Mouse (Mus musculus): ENCODE measurements around the gene Gbp4. TPM values are rescaled to one million over a fixed set of nuclear protein-coding genes. Genes with fewer than 3 reads are reported as not detected.

Gene Gbp4
- polyA plus RNA-seq (2012; rRNA removed): 1.7 and 1.8 TPM in 2 replicates

DNA sequence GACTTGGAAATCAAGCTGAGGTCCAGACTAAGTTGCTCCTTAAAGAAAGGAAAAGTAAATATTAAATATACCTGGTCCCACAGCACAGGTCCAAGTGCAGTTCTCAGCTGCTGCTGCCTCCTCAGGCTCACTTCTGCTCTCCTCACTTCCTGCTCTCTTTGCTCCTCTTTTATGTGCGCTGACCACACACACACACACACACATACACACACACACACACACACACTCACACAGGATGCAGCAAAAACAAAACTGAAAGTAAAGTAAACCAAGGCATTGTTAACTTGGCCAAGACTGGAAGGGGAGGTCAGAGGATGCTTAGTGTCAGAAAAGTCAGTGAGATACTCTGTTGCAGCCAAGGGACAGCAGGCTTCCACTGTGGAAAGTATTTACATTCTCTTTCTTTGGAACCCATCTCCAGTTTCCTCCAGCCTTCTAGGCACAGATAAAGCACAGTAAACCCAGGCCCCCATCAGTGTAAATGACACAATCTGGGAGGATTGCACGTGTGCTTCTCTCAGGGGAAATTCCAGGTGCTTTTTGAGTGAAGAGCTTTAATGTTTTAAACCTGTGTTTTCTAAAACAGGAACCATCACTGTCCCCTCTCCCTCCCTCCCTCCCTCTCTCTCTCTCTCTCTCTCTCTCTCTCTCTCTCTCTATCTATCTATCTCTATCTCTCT, at the start of gene Gbp4, which contains the start of the genes Gbp9 and Gbp8:
Gene Gbp4, minus strand, starts transcription at position 178 of the 680 bp plus-strand sequence.
Gene Gbp9, minus strand, starts transcription at position 131 of the 680 bp plus-strand sequence.
Gene Gbp8, minus strand, starts transcription at position 132 of the 680 bp plus-strand sequence.

Other genes with a start within 250 kb of the Gbp4 start
- 0.19 and 0.31 TPM in 2 replicates for gene Abcg3, start 156.9 kb downstream of the Gbp4 start, polyA plus RNA-seq (2012; rRNA removed)
- 1.6 and 2.2 TPM in 2 replicates for gene Gbp9, start within 50 bp of the Gbp4 start, polyA plus RNA-seq (2012; rRNA removed)
- gene Gbp8, start within 50 bp of the Gbp4 start, polyA plus RNA-seq (2012; rRNA removed): 0.47 and 0.53 TPM in 2 replicates
- 0.82 and 0.95 TPM in 2 replicates for gene Gbp10, start 99.9 kb upstream of the Gbp4 start, polyA plus RNA-seq (2012; rRNA removed)
- gene Gm43302, start 154.1 kb upstream of the Gbp4 start, polyA plus RNA-seq (2012; rRNA removed): 0.55 and 0.70 TPM in 2 replicates
- 1.2 and 2.5 TPM in 2 replicates for gene Gbp6, start 154.1 kb upstream of the Gbp4 start, polyA plus RNA-seq (2012; rRNA removed)